Mouse (Mus musculus) liver, embryonic 14.5 days (tissue): ENCODE measurements around the gene Snapc4.

ENCODE experiments used
- CTCF ChIP-seq: IDR thresholded peaks from 2 replicates; pipeline ENCODE4 v1.5.1; 2016; ENCODE audit warnings: antibody characterized with exemption, low read depth, control low read depth
- EP300 ChIP-seq: IDR thresholded peaks from 2 replicates; pipeline ENCODE4 v1.6.1; 2016; ENCODE audit warnings: antibody characterized with exemption, low read depth

- no peak for TF ChIP-seq CTCF
- no peak for TF ChIP-seq EP300
Observed at GRCm38 (mm10) chr2:26320245-26321185, 59.9 kb downstream of the Snapc4 start.
